ENCODE assay signal across 21 mouse cellular contexts in the genomic region with DNA sequence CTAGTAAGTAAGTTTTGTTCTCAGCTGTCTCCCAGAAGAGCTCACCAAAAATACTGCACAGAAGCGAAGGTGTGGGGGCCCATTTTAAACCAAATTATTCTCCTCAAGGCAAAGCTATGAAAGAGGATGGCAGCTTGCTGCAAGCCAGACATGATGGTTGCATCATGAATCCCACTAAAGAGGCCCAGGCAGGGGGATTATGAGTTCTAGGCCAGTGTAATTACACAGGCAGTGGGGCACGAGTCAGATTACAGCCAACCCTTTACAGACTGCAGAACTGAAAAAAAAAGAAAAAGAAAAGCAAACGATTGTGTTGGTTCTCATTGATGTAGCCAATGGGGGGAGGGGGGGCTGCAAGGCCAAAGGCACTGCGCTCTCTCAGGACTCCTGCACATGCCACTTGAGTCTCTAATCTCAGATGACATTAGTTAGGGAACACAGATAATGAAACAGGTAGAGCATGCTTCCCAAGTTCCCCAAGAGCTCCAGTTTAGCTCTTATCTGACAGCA. TPM values are rescaled to one million over a fixed set of nuclear protein-coding genes. Genes with fewer than 3 reads are reported as not detected.
DNase-seq lines count a peak whose midpoint lies in the region; ATAC-seq and TF ChIP-seq lines count a peak whose summit lies in the region.
"Had no signal": no experiment of that assay in that cellular context is flagged by ENCODE, and none has a peak within 500 bp of the region (broad histone marks: within the 10 kb centered on the region; RNA-seq: fewer than 3 reads in every experiment).

No protein-coding gene starts in this region.

- peak; percentile 62 for DNase-seq in embryonic facial prominence, embryonic 10.5 days (ENCODE audit: low spot score)
- peak; percentile 43 for DNase-seq in forelimb bud, embryonic 11.5 days (ENCODE audit: low read depth, low spot score)
- no peak for DNase-seq in liver, postnatal 0 days
- DNase-seq: adrenal gland, adult 2 months; adrenal gland, postnatal 25 days; cerebellum, adult 2 months; cerebellum, postnatal 10 days; gastrocnemius, postnatal 36 days; heart, adult 11 months; heart, postnatal 4 days had no signal

- no peak overlapping the region for H3K27ac ChIP-seq in intestine, embryonic 15.5 days
- H3K27ac ChIP-seq in intestine, postnatal 0 days (ENCODE audit: low read depth, low read length), result no peak overlapping the region
- H3K27ac ChIP-seq in embryonic facial prominence, embryonic 10.5 days (replicated peaks), result no peak overlapping the region
- H3K27ac ChIP-seq in liver, postnatal 0 days (ENCODE audit: low read depth), result no peak overlapping the region
- H3K27ac ChIP-seq in kidney, embryonic 15.5 days, result no peak overlapping the region
- H3K27ac ChIP-seq: embryonic facial prominence, embryonic 12.5 days; forebrain, embryonic 12.5 days; heart, embryonic 13.5 days; hindbrain, embryonic 12.5 days had no signal

- WGBS in intestine, embryonic 15.5 days, result 46% methylated on average over 4 of the region's 4 CpGs
- 50% methylated on average over 4 of the region's 4 CpGs for WGBS in intestine, postnatal 0 days
- 30% methylated on average over 4 of the region's 4 CpGs for WGBS in embryonic facial prominence, embryonic 10.5 days
- WGBS in liver, postnatal 0 days (ENCODE audit: insufficient replicate concordance), result 50% methylated on average over 4 of the region's 4 CpGs
- 41% methylated on average over 4 of the region's 4 CpGs for WGBS in kidney, embryonic 15.5 days

- H3K36me3 ChIP-seq in intestine, embryonic 15.5 days, result no peaks in the 10 kb centered on the region
- H3K36me3 ChIP-seq in intestine, postnatal 0 days (ENCODE audit: control insufficient read depth, insufficient read depth), result no peaks in the 10 kb centered on the region
- no peaks in the 10 kb centered on the region for H3K36me3 ChIP-seq in embryonic facial prominence, embryonic 10.5 days (replicated peaks)
- H3K36me3 ChIP-seq in liver, postnatal 0 days (replicated peaks; ENCODE audit: insufficient read depth, low read length), result no peaks in the 10 kb centered on the region
- no peaks in the 10 kb centered on the region for H3K36me3 ChIP-seq in kidney, embryonic 15.5 days
- H3K36me3 ChIP-seq: embryonic facial prominence, embryonic 12.5 days; forebrain, embryonic 12.5 days; heart, embryonic 13.5 days; hindbrain, embryonic 12.5 days had no signal

- H3K9me3 ChIP-seq in intestine, embryonic 15.5 days, result no peaks in the 10 kb centered on the region
- no peaks in the 10 kb centered on the region for H3K9me3 ChIP-seq in intestine, postnatal 0 days (ENCODE audit: control insufficient read depth)
- no peaks in the 10 kb centered on the region for H3K9me3 ChIP-seq in embryonic facial prominence, embryonic 10.5 days
- no peaks in the 10 kb centered on the region for H3K9me3 ChIP-seq in liver, postnatal 0 days (ENCODE audit: low read length)
- H3K9me3 ChIP-seq in kidney, embryonic 15.5 days (replicated peaks), result no peaks in the 10 kb centered on the region
- H3K9me3 ChIP-seq: embryonic facial prominence, embryonic 12.5 days; forebrain, embryonic 12.5 days; heart, embryonic 13.5 days; hindbrain, embryonic 12.5 days had no signal

- TF ChIP-seq EP300 in liver, postnatal 0 days (IDR thresholded peaks at IDR 0.05; ENCODE audit: low read depth), result no peak

- TF ChIP-seq CTCF in intestine, postnatal 0 days (IDR thresholded peaks at IDR 0.05; ENCODE audit: low read depth), result no peak
- TF ChIP-seq CTCF in liver, postnatal 0 days (IDR thresholded peaks at IDR 0.05; ENCODE audit: low read depth), result no peak

- no peak overlapping the region for H3K4me3 ChIP-seq in intestine, embryonic 15.5 days (replicated peaks)
- no peak overlapping the region for H3K4me3 ChIP-seq in intestine, postnatal 0 days (ENCODE audit: low read depth, low read length)
- H3K4me3 ChIP-seq in embryonic facial prominence, embryonic 10.5 days, result no peak overlapping the region
- no peak overlapping the region for H3K4me3 ChIP-seq in liver, postnatal 0 days (ENCODE audit: low read depth, low read length)
- H3K4me3 ChIP-seq in kidney, embryonic 15.5 days (replicated peaks), result no peak overlapping the region
- H3K4me3 ChIP-seq: embryonic facial prominence, embryonic 12.5 days; forebrain, embryonic 12.5 days; heart, embryonic 13.5 days; hindbrain, embryonic 12.5 days had no signal

- H3K4me2 ChIP-seq in intestine, embryonic 15.5 days (replicated peaks), result no peak overlapping the region
- no peak overlapping the region for H3K4me2 ChIP-seq in intestine, postnatal 0 days (replicated peaks; ENCODE audit: low read depth)
- H3K4me2 ChIP-seq in liver, postnatal 0 days (ENCODE audit: low read depth, low read length), result no peak overlapping the region
- no peak overlapping the region for H3K4me2 ChIP-seq in kidney, embryonic 15.5 days
- H3K4me2 ChIP-seq: embryonic facial prominence, embryonic 12.5 days; forebrain, embryonic 12.5 days; heart, embryonic 13.5 days; hindbrain, embryonic 12.5 days had no signal

- 0 out of 2 replicates have a peak, but pooled peaks cover 7% of the 10 kb centered on the region for H3K4me1 ChIP-seq in intestine, embryonic 15.5 days (replicated peaks)
- no peaks in the 10 kb centered on the region for H3K4me1 ChIP-seq in intestine, postnatal 0 days (replicated peaks; ENCODE audit: control insufficient read depth, insufficient read depth, low read length)
- peaks cover 5% of the 10 kb centered on the region; the same call in 1 of the 2 replicates for H3K4me1 ChIP-seq in embryonic facial prominence, embryonic 10.5 days
- H3K4me1 ChIP-seq in liver, postnatal 0 days (ENCODE audit: insufficient read depth), result no peaks in the 10 kb centered on the region
- H3K4me1 ChIP-seq in kidney, embryonic 15.5 days, result no peaks in the 10 kb centered on the region

- H3K9ac ChIP-seq in intestine, embryonic 15.5 days, result no peak overlapping the region
- H3K9ac ChIP-seq in intestine, postnatal 0 days (ENCODE audit: low read depth, low read length), result no peak overlapping the region
- H3K9ac ChIP-seq in liver, postnatal 0 days (replicated peaks), result no peak overlapping the region
- H3K9ac ChIP-seq in kidney, embryonic 15.5 days, result no peak overlapping the region
- H3K9ac ChIP-seq: embryonic facial prominence, embryonic 12.5 days; forebrain, embryonic 12.5 days; heart, embryonic 13.5 days; hindbrain, embryonic 12.5 days had no signal

- H3K27me3 ChIP-seq in intestine, embryonic 15.5 days (replicated peaks), result peaks cover under 1% of the 10 kb centered on the region; the same call in 1 of the 2 replicates
- H3K27me3 ChIP-seq in intestine, postnatal 0 days (replicated peaks; ENCODE audit: control insufficient read depth, insufficient read depth, low read length), result peaks cover 6% of the 10 kb centered on the region
- H3K27me3 ChIP-seq in embryonic facial prominence, embryonic 10.5 days (replicated peaks; ENCODE audit: low read depth, poor library complexity, severe bottlenecking), result peaks cover 30% of the 10 kb centered on the region
- H3K27me3 ChIP-seq in liver, postnatal 0 days (ENCODE audit: insufficient read depth, low read length), result peaks cover 14% of the 10 kb centered on the region
- H3K27me3 ChIP-seq in kidney, embryonic 15.5 days, result peaks cover 44% of the 10 kb centered on the region
- H3K27me3 ChIP-seq: CH12.LX had no signal

- ATAC-seq in intestine, embryonic 15.5 days, result 0 out of 2 replicates have a peak, but pooled peaks have one; percentile 45
- no peak for ATAC-seq in intestine, postnatal 0 days
- ATAC-seq in liver, postnatal 0 days, result no peak
- no peak for ATAC-seq in kidney, embryonic 15.5 days (replicated peaks; ENCODE audit: low FRiP score)
- ATAC-seq: forebrain, embryonic 16.5 days; hindbrain, embryonic 16.5 days; inflammation-experienced regulatory T-cells, adult 6 months had no signal

RNA-seq across cellular contexts. Expression of a gene that starts 7.3 kb away (rescaled TPM):
- 0.75 and 1.1 TPM in 2 replicates for polyA plus RNA-seq in intestine, embryonic 15.5 days (2015; fragmentation: Nextera tagmentation; extraction: Ambion mirVana)
- 1.0 and 1.3 TPM in 2 replicates for polyA plus RNA-seq in intestine, postnatal 0 days (2015; fragmentation: Nextera tagmentation; extraction: Ambion mirVana)
- polyA plus RNA-seq in embryonic facial prominence, embryonic 10.5 days (2016; fragmentation: Nextera tagmentation; extraction: Ambion mirVana), result 0.24 and 0.26 TPM in 2 replicates
- 0.47 and 0.63 TPM in 2 replicates for polyA plus RNA-seq in liver, postnatal 0 days (2015; fragmentation: Nextera tagmentation; extraction: Ambion mirVana)
- 0.23 and 0.36 TPM in 2 replicates for polyA plus RNA-seq in kidney, embryonic 15.5 days (2015; fragmentation: Nextera tagmentation; extraction: Ambion mirVana)
